Mouse (Mus musculus): ENCODE results near the gene Uap1l1.
"Not testable (repeated sequence)": the region's sequence is repeated elsewhere in the genome, so short reads cannot be mapped to it uniquely, and the experiment has no call there.

Gene Uap1l1

DNA sequence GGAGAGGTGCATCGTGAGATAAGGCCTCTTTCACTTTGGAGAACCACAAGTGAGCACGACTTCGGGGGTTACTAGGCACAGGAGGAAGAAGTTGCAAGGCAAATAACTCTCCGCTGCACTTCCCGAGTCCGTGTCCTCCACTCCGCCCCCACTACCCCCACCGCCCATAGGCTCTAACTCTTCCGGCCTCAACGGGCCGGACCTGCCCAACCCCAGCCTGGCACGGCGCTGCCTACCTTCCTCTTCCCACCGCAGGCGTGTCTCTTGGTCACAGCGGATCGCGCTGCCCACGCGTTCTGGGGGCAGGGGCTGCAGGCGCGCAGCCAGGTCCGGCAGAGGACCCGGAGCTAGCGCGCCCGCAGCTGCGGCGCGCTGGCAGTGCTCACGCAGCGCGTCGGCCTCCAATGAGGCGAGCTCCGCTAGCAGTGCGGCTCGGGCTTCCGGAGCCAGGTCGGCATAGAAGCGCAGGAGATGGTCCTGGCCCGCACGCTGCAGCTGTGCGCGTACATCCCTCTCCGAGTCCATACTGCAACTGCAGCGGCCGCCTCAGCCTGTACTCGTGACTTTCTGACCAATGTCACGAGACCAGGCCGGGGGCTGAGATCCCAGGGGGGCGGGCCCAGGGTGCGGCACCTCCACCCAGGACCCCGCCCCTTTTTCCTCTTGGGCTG is at the start of gene Uap1l1:
Gene Uap1l1, minus strand, starts transcription at position 592 of the 671 bp plus-strand sequence.
- DNase-seq: peak; percentile 47

DNA sequence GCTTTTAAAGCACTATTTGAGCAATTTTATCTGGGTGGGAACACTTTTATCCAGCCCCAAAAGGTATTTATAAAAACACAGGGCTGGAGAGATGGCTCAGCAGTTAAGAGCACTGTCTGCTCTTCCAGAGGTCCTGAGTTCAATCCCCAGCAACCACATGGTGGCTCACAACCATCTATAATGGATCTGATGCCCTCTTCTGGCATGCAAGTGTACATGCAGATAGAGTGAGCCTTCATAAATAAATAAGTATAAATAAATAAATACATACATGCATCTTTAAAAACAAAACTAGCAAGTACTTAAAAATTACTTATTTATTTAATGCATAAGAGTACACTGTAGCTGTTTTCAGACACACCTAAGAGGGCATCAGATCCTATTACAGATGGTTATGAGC is 48.0 kb upstream of the Uap1l1 start:
- not testable (repeated sequence) for DNase-seq

DNA sequence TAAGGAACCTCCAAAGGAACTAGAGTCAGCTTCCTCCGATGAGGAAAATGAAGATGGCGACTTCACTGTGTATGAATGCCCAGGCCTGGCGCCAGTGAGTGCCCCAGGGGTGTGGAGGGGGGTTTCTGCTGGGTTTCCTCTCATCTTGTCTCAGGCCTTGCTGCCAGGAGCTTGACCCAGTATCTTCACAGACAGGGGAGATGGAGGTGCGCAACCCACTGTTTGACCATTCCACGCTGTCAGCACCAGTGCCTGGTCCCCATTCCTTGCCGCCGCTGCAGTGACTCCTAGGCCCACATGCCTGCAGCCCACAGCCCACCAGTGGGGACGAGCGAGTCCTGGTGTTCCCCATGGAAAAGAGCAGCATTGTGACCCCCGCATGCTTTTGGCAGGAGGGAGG is 43.4 kb upstream of the Uap1l1 start:
- no peak for DNase-seq

DNA sequence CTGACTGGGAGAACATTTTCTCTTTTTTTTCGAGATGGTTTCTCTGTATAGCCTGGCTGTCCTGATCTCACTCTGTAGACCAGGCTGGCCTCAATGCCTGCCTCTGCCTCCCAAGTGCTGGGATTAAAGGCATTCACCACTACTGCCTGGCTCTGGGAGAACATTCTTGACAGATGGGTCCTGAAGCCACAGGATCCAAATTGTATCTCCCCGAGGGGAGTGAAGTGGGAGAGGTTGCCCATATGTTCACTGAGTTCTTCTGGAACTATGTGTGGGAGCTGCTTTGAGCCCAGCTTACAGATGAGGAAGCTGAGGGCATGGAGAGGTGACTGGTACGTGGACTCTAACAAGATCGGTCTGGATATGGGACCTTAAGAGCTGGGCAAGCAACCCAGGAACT is 38.5 kb upstream of the Uap1l1 start:
- DNase-seq: no peak

DNA sequence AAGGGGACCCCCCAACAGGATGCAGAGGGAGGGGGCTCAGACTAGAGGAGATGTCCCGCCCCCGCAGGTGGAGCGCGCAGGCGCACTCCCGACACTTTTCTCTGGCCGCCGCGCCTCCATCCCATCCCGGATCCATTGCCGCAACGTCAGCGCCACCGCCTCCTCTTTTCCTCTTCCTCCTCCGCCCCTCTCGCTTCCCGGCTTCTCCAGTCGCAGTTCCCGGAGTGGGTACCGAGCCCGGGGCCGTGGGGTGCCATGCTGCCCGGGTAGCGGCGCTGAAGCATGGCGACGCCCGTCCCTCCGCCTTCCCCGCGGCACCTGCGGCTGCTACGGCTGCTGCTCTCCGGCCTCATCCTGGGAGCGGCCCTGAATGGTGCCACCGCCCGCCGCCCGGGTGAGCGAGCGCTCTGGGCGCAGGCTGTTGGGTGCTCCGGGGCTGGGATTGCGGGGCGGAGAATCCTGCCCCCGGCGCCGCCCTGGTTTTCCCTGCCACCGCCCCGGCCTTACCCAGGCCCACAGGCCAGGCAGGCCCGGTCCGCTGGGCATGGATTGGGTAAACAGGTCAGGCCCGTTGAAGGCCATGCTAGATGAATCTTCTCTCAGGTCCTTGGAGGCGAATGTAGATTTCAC is 37.6 kb upstream of the Uap1l1 start:
- peak; percentile 35 for DNase-seq

DNA sequence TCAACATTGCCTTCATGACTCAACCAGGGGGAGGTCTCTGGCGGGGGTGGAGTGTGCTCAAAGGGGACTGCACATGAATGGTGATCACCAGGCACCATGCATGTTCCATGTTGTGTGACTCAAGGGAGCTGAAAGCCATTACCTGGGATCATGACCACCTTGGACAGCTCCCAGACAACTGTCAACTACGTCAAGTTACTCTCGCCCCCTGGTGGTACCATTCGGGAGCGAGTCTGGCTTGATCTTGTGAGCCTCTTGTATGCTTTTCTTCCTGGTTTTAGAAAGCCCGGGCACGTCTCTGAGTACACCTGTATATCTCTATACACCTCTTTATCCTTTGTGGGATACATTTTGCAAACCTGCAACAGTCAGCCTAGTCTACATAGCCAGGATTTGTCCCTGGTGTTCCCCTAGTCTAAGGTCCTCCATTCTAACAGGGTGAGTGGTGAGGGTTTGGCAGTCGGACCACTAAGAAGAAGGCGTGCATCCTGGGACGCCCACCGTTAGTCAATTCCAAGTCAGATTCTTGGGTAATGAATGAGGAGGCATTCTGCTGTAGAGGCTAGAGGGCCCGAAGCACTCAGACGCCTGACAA is 37.0 kb upstream of the Uap1l1 start:
- peak; percentile 83 for DNase-seq

DNA sequence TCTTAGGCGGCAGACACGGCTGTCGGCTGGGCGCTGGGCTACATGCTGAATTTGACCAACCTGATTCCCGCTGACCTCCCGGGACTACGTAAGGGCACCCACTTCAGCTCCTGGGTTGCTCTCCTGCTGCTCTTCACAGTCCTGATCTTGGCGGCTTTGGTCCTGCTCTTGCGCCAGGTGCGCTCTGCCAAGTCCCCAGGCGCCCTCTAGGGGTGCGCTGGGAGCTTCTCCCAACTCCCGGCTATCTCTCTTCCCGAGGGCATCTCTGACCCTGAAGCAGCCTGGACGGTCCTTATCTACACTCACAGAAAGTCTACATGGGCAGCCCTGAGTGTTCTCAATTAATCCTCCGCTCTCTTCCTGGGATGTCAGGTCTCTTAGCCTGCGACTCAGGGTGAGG is 35.3 kb upstream of the Uap1l1 start:
- peak; percentile 40 for DNase-seq

DNA sequence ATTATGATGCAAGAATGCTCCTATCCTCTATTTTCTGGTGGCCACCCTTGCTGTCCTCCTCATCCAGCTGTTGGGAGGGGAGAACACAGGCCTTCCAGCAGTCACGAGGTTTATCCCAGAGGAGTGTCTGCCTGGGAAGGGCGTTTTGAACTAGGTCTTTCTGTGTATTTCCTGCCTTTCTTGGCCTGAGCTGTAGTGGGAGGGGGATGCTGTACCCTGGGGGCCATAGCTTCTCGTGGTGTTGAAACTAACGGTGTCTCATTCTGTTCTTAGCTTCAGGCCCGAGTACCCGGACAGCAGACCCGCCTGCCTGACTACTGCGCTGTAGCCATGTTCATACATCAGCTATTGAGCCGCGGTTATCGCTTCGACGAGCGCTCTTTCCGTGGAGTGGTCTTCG is 34.8 kb upstream of the Uap1l1 start:
- DNase-seq: no peak

DNA sequence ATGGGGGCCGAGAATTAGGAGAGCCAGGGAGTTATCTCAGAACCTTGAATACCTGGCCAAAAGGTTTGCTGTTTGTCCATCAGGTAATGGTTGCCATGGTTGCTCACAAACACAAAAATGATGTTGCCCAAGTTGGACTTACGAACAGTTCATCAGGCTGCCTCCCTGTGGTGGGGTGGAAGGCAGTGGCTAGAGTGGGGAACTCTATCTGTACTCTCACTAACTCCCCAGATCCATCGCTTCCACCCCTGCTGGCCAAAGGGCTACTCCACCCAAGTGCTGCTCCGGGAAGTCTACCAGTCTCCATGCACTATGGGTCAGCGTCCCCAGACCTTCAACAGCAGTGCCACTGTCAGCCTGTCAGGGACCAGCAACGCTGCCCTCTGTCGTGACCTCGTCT is 33.6 kb upstream of the Uap1l1 start, which contains the start of gene Npdc1:
Gene Npdc1, plus strand, starts transcription at position 301 of the 400 bp plus-strand sequence.
- no peak for DNase-seq

DNA sequence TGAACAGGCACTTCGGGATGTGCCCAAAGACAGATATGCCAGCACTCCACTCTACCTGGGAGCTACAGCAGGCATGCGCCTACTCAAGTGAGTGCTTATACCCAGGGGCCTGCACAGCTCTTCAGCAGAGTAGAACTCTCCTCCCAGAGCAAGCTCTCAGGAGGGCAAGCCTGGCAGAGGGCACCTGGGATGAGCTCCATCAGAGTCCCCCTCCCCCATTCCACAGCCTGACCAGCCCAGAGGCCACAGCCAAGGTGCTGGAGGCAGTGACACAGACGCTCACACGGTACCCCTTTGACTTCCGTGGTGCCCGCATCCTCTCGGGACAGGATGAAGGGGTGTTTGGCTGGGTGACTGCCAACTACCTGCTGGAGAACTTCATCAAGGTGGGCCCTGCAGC is 32.6 kb upstream of the Uap1l1 start:
- no peak for DNase-seq

DNA sequence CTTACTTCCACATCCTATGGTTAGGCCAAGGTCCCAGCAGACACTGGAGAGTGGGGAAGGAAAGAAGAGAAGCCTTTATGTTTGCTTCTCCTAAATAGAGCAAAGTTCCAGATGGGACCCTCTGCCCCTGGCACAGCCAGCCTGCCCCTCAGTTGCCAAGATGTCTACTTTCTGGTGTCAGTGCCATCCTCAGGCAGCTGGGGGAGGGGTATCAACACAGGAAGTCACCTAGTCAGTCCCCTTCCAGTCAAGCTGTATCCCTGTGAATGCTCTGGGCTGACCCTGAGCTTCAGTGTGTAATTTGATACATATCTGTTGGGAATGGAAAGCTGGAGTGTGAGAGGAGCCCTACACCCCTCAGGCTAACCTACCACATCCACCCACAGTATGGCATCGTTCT is 31.5 kb upstream of the Uap1l1 start:
- DNase-seq: no peak

DNA sequence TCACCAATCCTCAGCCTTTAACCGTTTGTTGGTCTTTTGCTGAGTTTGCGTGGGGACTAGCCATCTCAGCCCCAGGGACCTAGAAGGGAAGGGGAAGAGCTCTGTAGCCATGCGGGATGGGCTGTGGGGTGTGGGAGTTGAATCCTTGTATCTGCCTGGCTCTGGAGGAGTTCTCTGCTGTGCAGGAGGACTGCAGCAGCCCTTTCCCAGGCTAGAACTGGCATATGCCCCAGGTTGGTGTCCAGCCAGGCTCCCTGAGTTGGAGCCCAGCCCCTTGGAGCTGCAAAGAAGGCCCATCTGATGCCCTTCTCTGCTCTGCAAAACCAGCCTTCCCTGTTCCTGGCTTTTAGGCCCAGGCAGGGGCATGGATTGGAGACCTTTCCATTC is 31.1 kb upstream of the Uap1l1 start:
- DNase-seq: no peak

DNA sequence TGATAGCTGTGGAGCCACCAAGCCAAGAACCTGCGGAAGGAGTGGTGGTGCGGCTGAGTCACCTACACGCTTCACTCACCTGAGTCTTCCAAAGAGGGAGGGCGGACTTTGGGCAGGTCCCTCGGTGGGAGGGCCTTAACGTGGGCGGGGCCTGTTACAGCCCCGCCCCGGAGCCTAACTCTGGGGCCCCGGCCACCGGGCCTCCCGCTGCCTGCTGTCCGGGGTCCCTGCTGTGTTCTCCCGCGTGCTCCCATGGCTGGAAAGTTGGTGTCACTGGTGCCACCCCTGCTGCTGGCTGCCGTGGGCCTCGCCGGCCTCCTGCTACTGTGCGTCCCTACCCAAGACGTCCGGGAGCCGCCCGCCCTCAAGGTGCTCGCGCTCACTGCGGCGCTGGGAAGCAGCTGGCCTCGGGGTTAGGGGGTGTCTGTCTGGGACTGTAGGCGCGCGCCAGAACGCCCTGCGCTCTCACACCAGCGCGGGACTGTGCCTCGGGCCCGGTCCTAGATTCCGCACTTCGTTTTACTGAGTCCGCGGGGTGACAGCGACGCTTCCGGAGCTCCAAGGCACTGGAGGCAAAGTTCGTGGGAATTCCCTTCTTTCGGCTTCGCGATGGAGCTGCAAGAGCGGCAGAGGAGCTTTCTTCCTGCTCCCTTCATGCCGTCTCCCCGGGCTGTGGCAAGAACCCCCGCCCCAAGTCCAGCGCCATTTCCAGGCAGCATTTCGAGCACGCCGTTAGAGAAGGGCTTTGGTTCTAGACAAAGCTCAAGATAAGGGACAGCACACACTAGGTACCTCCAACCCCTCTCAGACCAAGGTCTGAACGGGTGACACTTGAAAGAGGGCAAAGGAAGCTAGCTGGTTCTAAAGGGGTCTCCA is 30.5 kb upstream of the Uap1l1 start, which contains the start of gene Entpd2:
Gene Entpd2, plus strand, starts transcription at position 154 of the 876 bp plus-strand sequence.
- no peak for DNase-seq

DNA sequence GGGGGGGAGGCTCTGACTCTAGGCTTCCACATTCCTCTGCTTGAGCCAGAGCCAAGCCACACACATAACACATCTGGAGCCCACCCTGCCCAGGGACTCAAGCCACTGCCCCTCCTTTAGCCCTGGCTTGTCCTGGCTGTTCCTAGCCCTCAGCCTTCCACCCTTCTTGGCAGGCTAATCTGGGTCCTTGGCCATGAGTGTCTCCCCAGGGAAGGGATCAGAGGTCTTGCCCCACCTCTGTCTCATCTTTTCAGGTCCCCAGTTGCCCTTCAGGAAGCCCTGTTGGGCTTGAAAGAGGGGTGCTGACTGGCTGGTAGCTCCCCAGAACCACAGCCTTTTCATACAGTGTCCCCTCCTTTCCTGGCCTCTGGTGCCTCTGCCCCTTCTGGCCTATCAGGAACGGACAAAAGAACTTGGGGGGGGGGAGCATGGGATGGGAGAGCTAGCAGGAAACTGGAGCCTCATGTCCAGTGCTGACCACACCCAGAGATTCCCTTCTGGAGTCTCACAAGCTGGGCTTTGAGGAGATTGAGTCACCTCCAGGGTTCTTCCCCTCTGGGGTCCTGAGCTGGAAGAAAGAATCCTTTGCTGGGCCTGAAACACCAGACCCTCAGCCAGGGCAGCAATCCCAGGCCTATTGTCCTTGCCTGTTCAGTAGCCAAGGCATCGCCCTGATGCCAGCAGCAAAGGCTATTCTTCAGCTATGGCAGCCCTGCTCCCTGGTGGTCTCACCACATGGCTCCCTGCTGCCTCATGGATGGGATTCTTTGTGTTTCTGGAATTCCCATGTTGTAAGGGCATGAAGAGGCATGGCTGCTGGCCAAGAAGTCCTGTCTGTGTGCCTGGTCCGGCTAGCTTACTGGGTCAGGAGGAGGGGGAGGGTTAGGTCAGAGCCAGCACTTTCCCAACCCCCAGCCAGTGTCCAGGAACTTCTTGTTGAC is 29.1 kb upstream of the Uap1l1 start:
- DNase-seq: no peak

DNA sequence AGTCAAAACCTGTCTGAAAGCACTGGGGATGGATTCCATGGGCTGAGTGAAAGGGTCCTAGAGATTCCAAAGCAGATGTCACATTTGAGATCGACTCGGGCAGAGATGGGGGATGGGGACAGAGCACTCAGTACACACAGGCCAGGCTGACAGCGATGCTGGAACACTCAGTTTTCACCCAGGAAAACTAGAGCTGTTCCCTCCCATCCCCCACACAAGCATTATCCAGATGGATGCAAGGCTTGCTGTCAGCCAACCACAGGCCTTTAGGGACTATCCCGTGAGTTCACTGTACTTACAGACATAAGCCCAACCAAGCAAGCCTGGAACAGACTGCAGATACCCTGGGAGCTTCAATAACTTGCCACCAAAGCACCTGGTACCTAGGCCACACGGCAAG is 25.8 kb upstream of the Uap1l1 start:
- DNase-seq: no peak

DNA sequence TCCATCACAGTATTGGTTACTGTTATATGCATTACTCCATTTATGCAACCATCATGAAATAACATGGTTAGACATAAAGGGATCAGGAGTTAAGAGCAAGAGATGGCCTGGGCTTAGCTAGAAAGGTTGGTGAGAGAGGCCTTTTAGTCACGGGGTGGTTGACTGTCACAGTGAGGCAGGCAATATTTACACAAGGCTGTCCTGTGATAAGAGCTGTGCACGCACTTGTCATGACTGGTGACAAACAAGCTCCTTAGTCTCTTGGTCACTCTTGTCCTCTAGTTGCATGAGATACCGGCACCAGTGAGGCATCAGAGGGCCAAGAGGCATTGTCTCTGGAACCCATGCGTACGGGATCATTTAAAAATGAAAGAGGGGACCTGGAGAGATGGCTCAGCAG is 19.0 kb upstream of the Uap1l1 start:
- no peak for DNase-seq

DNA sequence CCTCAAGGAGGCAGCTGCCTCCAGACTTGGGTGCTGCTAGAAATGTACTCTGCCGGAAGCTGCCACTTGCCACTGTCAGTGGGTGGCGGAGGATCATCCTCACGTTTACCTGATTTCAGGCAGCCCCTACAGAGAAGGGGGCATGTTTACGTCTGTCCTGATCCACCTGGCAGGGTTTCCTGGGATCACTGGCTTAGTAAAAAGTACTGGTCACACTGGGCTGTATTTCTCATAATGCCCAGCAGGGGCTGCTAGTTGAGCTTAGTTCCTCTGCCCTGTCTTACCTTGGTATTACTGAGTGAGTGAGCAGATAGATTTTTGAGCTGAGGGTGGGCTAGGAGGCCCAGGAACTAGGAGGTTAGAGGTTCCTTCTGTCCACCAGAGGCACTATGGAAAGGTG is 11.1 kb upstream of the Uap1l1 start:
- no peak for DNase-seq

DNA sequence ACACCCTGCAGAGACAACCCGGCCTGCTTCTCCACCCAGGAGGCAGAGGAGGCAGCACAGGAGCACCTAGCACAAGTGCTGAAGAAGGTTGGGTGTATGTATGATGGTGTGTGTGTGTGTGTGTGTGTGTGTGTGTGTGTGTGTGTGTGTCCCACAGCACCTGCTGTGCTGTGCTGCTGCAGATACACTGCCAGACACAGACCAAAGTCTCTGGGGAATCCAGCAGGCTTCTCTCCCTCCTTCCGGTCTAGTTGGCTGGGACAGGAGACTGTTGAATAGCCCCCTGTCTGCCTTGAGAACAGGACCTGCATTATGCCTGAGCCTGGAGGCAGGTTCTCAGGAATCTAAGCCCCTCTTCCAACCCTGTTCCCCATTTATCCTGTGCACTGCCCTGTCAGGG is 7.9 kb upstream of the Uap1l1 start:
- DNase-seq: no peak

DNA sequence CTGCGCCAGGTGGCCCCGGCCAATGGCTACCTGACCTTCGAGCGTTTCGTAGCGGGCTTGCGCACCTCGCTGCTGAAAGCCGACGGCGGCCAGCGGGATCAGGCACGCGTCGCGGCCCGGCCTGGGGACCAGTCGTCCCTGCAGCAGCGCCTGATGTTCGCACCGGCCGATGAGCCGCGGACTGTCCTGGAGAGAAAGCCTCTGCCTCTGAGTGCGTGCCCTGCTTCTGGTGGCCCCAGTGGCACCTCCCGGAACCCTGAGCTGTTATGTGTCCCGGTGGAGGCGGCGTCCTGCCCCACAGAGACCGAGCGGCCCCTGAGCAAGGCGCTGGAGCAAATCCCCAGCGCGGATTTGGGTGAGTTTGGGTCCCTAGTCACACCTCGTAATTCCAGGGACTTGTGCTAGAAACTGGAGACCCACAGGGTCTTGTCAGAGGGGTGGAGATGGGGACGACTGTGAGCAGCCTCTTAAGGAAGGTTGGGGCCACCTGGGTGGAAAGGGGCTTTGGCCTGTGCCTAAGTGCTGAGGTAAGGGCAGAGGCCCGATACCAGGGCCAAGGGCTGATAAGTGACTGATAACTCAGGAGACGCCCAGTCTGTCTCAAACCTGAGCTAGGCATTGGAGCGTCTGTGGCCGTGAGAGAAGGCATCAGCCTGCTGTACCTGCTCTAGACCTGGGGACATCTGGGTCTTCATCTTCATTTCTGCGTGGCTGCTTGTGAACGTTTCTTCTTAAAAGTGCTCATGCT is 7.3 kb upstream of the Uap1l1 start:
- DNase-seq: no peak

DNA sequence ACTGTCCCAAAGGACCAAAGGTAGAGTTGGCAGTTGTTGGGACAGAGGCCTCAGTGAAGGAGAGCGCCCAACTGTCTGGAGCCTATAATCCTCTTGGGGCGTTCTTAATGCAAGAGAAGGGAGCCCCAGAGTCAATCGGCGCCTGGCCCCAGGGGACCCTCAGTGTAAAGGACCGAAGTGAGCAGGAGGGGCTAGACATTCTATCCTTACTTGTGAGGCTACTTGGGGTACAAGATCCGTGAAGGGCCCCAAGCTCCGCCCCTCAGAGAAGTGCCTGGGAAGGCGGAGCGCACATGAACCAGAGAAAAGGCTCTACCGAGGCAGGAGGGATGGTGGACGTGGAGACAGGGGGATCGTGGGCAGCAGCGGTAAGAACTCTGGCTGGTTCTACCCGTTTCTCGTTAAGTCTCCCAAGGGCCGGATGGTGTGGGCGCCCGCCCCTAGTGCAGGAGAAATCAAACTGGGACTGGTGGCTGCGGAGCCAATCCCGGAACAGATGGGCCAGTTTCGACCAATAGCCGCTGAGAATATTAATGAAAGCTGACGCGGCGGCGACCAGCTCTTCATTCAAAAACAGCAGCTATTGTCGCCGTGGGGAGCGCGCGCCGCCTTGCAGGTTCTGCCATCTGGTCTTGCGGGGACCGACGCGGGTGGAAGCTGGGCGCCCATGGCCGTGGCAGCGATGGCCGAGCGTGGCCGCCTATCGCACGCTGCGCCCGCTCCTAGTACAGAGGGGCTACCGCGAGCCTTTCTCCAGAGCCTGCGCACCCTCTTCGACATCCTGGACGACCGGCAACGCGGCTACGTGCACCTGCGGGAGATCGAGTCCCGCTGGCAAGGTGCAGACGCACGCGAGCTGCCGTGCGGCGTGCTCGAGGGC is 6.5 kb upstream of the Uap1l1 start, which contains the start of gene Sapcd2:
Gene Sapcd2, plus strand, starts transcription at position 558 of the 880 bp plus-strand sequence.
- DNase-seq: peak; percentile 82

Measured in thymus, postnatal 25 days (tissue).